Mouse (Mus musculus): Measurements from ENCODE around the gene Adam22.

DNA sequence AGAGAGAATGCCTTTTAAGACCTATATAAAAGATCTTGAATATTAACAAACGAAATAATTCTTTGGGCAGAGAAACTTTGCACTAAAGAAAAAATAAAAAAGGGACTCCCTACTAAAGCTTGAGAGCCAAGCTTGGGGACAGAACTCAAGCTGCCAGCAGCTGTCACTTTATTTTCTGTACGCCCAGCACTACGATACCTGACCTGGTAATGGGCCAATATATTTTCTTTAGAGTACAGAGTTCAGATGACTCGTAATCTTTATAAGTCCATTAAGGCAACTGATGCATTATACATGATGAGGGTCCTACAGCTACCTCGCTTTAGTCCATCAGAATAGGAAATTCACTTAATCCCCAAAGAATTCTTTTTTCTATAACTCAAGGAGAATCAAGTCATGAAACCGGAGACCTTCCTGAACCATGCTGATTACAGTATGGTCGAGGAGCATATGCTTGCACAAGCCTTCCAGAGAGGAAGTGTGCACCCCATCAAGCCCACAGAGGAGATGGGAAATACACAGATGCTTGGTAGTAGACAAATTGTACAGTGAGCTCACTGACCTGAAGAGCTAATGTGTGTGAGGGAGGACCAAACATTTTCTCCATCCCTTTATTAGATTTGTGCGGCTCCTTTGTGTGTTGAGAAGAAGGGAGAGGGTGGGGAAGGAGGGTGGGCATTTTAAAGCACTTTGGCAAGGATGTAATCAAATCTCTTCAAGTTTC, 144.2 kb downstream of the Adam22 start:
- TF ChIP-seq CTCF (IDR thresholded peaks at IDR 0.05; ENCODE audit: control insufficient read depth, insufficient read depth, insufficient replicate concordance, low read depth, low read length) (no peak), POLR2A (IDR thresholded peaks at IDR 0.05; ENCODE audit: control insufficient read depth, low read depth, low read length) (no peak)

Data from testis, adult 2 months (tissue).